Mouse (Mus musculus) heart, adult 11 months (tissue): Measurements from ENCODE around the gene Parn.

Experiments used
- DNase-seq: peaks from one replicate; pipeline ENCODE4 v3.0.0; 2022

Parn gene

GRCm38 (mm10) chr16:13550667-13551066, 117.3 kb downstream of the Parn start:
- no peak for DNase-seq

DNA sequence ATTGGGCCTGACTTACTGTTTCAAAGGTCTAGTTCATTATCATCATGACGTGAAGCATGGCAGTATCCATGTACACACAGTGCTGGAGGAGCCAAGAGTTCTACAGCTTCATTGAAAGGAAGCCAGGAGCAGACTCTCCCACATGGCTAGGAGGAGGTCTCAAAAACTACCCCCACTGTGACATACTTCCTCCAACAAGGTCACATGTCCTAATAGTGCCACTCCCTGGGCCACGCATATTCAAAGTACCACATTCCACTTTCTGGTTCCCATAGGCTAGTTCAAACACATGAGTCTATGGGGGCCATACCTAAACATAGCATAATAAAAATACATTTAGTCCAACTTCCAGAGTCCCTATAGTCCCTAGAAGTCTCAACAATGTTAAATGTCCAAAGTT, 118.0 kb downstream of the Parn start:
- DNase-seq = peak; percentile 64

DNA sequence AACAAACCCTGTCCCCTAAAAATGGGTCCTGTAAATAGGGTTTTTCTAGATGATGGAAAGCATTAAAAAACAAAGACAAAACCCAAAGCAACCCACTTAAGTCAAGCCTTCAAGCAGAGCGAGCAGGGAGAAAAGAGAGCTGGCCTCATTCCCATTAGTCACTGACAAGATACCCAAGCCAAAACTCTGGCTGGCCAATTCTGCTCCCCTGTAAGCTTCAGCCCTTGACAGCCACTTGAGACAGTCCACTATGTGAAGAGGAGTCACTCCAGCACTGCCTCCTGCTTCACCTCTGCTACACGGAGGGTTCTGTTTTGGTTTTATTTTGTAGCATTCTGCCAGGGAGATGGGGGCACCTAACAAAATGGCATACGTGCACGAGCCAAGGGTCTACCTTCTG, 126.2 kb downstream of the Parn start:
- peak; percentile 90 for DNase-seq

- peak; percentile 87 for DNase-seq
These were observed 126.7 kb downstream of the Parn start for GRCm38 (mm10) chr16:13541121-13541747.

- peak; percentile 77 for DNase-seq
These were observed 128.9 kb downstream of the Parn start for GRCm38 (mm10) chr16:13538933-13539648.

GRCm38 (mm10) chr16:13538213-13538932, 129.6 kb downstream of the Parn start:
- peak; percentile 71 for DNase-seq

- DNase-seq = peak; percentile 72
These were observed 131.6 kb downstream of the Parn start for GRCm38 (mm10) chr16:13536404-13536803.

DNA sequence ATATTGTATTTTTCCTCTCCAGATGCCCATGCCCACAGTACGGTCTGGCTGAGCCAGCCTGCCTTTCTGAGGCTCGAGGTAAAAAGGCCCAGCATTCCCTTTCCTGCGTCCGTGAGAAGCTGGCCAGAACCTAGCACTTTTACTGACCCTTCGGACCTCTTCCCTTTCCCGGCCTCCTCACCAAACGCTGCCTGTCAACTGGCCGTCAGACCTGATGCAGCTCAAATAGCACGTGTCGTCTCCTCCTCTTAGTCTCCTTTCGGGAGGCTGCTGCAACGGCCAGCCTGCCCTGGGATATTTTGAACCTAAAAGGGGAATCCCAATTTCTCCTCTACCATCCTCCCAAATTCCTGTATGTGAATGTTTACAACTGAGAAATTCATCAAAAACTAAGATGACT, 132.1 kb downstream of the Parn start:
- peak; percentile 70 for DNase-seq

DNA sequence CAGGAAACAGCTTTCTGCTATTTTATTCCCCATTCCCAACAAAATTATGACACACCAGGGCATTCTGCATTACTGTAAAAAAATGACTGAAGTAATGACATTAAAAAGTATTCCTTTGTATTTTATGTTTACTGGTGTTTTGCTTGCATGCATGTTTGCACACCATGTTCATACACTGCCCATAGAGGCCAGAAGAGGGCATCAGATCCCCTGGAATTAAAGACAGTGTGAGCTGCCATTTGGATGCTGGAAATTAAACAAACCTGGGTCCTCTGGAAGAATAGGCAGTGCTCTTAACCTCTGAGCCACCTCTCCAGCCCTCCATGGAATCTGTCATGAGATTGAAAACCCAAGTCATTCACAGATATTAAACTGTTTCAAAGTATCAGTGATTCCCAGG, 135.1 kb downstream of the Parn start:
- no peak for DNase-seq

DNA sequence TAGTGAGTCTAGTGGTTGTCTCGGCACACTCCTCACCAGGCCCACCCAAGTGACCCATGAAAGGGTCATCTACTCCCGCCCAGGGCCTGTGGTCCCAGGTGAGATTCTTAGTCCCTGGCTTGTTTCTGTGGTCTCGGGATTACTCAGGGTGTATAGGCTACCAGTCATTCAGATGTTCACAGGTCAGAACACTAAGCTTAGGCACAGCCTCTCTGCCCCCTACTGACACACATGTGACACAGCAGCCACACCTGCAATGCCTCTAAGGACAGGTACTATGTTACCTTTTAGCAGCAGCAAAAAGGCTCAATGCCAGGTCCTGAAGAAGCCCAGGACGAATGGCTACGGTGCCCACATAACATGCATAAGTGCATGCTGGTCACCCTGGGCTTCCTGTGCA, 136.7 kb downstream of the Parn start:
- no peak for DNase-seq

- DNase-seq = peak; percentile 91
These were observed 146.6 kb downstream of the Parn start for GRCm38 (mm10) chr16:13521359-13521758.

DNA sequence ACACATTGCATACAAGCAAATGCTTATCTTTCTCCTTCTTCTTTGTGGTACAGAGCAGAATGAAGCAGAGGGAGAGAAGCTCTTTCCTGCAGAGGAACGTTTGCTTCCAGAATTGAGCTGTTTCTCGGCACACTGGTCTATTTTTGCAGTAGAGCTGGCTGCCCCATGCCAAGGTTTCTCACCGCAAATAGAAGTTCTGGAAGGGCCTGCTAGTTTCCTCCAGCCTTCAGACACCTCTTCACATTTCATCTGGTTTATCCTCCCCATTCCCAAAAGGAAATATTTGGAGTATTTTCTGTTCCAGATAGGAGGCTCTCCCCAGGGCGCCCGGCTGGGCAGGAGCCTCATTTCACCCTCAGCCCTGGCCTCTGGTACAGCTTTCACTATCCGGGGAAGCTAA, 147.7 kb downstream of the Parn start:
- peak; percentile 91 for DNase-seq

GRCm38 (mm10) chr16:13516214-13516613, 151.8 kb downstream of the Parn start:
- DNase-seq = no peak

DNA sequence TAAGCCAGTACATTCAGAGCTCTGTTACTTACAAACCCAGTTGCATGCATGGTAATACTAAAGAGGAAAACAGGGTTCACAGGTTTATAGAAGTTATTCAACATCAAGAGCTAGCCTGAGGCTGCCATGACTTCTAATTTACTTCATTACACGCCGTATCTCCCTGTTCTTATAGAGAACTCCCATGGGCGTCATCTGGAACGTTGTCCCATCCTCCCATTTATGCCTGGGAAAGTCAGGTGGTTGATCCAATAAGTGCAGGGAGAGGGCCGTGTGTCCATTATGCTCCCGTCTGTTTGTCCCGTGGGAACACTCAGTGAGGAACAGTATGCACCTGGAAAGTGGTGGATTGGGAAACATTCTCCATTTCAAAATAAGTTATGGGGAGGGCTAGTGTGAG, 152.4 kb downstream of the Parn start:
- no peak for DNase-seq

GRCm38 (mm10) chr16:13505055-13505454, 162.9 kb downstream of the Parn start:
- peak; percentile 94 for DNase-seq

DNA sequence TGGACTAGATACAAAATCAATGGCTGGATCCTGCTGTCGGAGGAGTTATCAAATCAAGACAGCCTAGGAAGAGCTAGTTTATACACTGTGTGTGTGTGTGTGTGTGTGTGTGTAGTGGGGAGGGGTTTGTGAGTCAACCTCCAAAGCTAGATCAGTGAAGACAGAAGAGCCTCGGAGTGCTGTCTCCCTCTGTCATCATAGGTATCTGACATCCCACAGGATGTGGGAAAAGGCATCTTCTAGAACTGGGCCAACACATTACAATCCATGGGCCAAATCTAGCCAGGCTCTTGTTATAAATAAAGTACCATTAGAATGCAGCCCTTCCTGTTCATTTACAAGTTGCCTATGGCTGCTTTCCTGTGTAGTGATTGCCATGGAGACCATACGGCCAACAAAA, 163.5 kb downstream of the Parn start:
- DNase-seq = no peak

DNA sequence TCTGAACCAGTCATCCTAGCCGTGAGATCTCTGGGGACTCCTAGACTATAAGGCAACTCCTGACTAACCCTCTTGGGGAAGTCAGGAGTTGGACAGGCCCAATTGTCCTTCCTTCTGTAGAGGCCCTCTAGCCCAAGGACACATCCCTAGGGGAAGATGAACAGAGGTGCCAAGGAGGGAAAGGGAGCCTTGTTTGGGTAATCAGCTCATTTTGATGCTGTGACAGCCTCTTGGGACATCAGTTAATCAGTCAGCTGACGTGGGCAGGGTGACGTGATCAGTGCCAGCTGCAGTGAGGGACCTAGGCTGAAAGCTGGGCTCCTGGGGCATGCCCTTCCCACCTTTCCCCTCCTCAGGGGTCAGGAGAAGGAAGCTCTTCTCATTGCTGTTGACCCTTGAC, 169.0 kb downstream of the Parn start:
- no peak for DNase-seq

- peak; percentile 97 for DNase-seq
These were observed 174.0 kb downstream of the Parn start for GRCm38 (mm10) chr16:13493981-13494380.

DNA sequence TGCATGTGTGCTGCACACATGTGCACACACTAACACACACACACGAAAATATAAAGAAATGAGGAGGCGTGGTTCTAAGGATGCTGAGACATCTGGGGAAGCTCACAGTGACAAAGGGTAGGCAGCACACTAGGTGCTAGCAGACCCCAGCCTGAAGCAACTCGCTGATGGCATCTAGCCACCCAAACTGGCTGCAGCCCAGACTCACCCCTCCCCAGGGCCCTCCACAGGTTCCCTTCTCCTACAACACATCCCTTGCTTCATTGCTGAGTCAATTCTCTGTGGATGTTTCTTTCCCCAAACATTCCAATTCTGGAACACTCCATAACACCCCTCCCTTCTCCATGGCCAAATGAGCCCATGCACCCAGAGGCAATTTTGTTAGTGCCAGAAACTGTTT, 175.0 kb downstream of the Parn start:
- DNase-seq = no peak

DNA sequence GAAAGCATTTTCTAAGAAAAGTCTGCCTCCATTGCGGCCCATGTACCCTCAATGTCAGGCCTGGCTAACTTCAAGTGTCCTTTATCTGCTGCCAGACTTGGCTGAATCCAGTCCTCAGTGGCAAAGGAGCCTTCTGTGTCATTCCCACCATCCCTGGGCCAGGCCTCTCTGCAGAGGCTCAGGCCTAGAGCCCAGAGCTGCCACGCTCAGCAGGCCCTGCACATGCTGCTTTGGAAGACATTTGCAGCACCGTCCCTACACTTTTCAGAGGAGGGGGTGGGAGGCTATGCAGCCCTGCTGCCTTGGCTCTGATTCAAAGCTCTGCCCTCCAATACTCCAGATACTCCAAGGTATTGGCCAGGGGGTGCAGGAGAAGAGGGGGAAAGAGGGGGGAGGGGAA, 176.2 kb downstream of the Parn start:
- DNase-seq = no peak
